ENCODE assay signal across 25 mouse cellular contexts in the genomic region with DNA sequence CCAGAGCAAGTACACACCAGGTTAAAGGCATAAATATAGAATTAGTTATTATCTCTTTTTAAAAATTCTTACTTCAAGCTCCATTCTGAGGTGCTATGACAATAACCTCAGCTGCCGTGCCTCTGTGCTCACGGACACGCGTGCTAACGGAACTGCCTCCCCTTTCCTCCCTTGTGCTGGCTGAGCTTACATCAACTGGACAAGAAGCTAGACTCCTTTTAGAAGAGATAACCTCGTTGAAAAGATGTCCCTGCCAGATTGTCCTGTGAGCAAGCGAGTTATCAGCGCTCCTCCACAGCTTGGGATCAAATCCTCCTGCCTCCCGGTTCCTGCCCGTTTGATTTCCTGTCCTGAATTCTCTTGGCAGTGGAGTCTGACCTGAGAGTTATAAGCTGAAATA. TPM values are rescaled to one million over a fixed set of nuclear protein-coding genes. Genes with fewer than 3 reads are reported as not detected.
DNase-seq lines count a peak whose midpoint lies in the region; ATAC-seq lines count a peak whose summit lies in the region.
"Had no signal": no experiment of that assay in that cellular context is flagged by ENCODE, and none has a peak within 500 bp of the region (broad histone marks: within the 10 kb centered on the region; RNA-seq: fewer than 3 reads in every experiment).

No protein-coding gene starts in this region.

- peak; percentile 71 for DNase-seq in heart, embryonic 10.5 days (ENCODE audit: low spot score)
- no peak for DNase-seq in heart, postnatal 14 days
- DNase-seq in midbrain, embryonic 11.5 days (ENCODE audit: low spot score, missing footprints) = peak; percentile 12
- no peak for DNase-seq in midbrain, embryonic 10.5 days (ENCODE audit: low spot score)
- DNase-seq in liver, embryonic 13.5 days = no peak
- no peak for DNase-seq in kidney, postnatal 14 days
- DNase-seq: adrenal gland, postnatal 14 days; cerebellum, adult 18-20 months; cerebellum, postnatal 25 days; forebrain, postnatal 0 days; heart, postnatal 10 days; kidney, adult 8-10 months; layer of hippocampus, postnatal 36 days; left cerebral cortex, postnatal 4 days; lung, adult 2 months; lung, postnatal 10 days; thymus, adult 2 months; thymus, postnatal 36 days had no signal

- H3K4me1 ChIP-seq in heart, embryonic 10.5 days = peaks cover 42% of the 10 kb centered on the region
- no peaks in the 10 kb centered on the region for H3K4me1 ChIP-seq in midbrain, embryonic 11.5 days (ENCODE audit: control insufficient read depth, insufficient read depth, low read length)
- peaks cover 9% of the 10 kb centered on the region for H3K4me1 ChIP-seq in midbrain, embryonic 10.5 days
- peaks cover 45% of the 10 kb centered on the region for H3K4me1 ChIP-seq in liver, embryonic 13.5 days (replicated peaks)
- H3K4me1 ChIP-seq in forebrain, embryonic 12.5 days = no peaks in the 10 kb centered on the region
- H3K4me1 ChIP-seq: neural tube, embryonic 12.5 days had no signal

- H3K9me3 ChIP-seq in heart, embryonic 10.5 days = peaks cover 5% of the 10 kb centered on the region; the same call in 1 of the 2 replicates
- H3K9me3 ChIP-seq in midbrain, embryonic 11.5 days (ENCODE audit: control insufficient read depth, low read length) = peaks cover 6% of the 10 kb centered on the region
- H3K9me3 ChIP-seq in midbrain, embryonic 10.5 days (replicated peaks) = peaks cover 14% of the 10 kb centered on the region
- H3K9me3 ChIP-seq in liver, embryonic 13.5 days (replicated peaks) = peaks cover 15% of the 10 kb centered on the region
- H3K9me3 ChIP-seq in forebrain, embryonic 12.5 days = peaks cover 11% of the 10 kb centered on the region

- no peak overlapping the region for H3K4me2 ChIP-seq in midbrain, embryonic 11.5 days
- 0 out of 2 replicates have a peak overlapping the region, but pooled peaks have one; percentile 8 for H3K4me2 ChIP-seq in liver, embryonic 13.5 days
- no peak overlapping the region for H3K4me2 ChIP-seq in forebrain, embryonic 12.5 days
- H3K4me2 ChIP-seq: heart, embryonic 11.5 days; midbrain, embryonic 12.5 days; neural tube, embryonic 12.5 days had no signal

- peaks cover 13% of the 10 kb centered on the region; the same call in 1 of the 2 replicates for H3K36me3 ChIP-seq in heart, embryonic 10.5 days
- H3K36me3 ChIP-seq in midbrain, embryonic 11.5 days (ENCODE audit: control insufficient read depth, insufficient read depth, low read length) = no peaks in the 10 kb centered on the region
- H3K36me3 ChIP-seq in midbrain, embryonic 10.5 days = peaks cover 13% of the 10 kb centered on the region
- peaks cover 15% of the 10 kb centered on the region for H3K36me3 ChIP-seq in liver, embryonic 13.5 days
- no peaks in the 10 kb centered on the region for H3K36me3 ChIP-seq in forebrain, embryonic 12.5 days (replicated peaks)
- H3K36me3 ChIP-seq: midbrain, embryonic 12.5 days; neural tube, embryonic 12.5 days had no signal

- no peak overlapping the region for H3K4me3 ChIP-seq in heart, embryonic 10.5 days
- no peak overlapping the region for H3K4me3 ChIP-seq in midbrain, embryonic 11.5 days (ENCODE audit: low read depth, low read length)
- no peak overlapping the region for H3K4me3 ChIP-seq in midbrain, embryonic 10.5 days
- no peak overlapping the region for H3K4me3 ChIP-seq in liver, embryonic 13.5 days (replicated peaks)
- H3K4me3 ChIP-seq in forebrain, embryonic 12.5 days (replicated peaks) = no peak overlapping the region
- H3K4me3 ChIP-seq: midbrain, embryonic 12.5 days; myocyte; neural tube, embryonic 12.5 days had no signal

- H3K27me3 ChIP-seq in heart, embryonic 10.5 days (ENCODE audit: insufficient read depth, poor library complexity, severe bottlenecking) = no peaks in the 10 kb centered on the region
- no peaks in the 10 kb centered on the region for H3K27me3 ChIP-seq in midbrain, embryonic 11.5 days (ENCODE audit: control insufficient read depth, insufficient read depth, low read length)
- H3K27me3 ChIP-seq in midbrain, embryonic 10.5 days (ENCODE audit: low read depth, poor library complexity, severe bottlenecking) = no peaks in the 10 kb centered on the region
- no peaks in the 10 kb centered on the region for H3K27me3 ChIP-seq in liver, embryonic 13.5 days
- H3K27me3 ChIP-seq in forebrain, embryonic 12.5 days = no peaks in the 10 kb centered on the region
- H3K27me3 ChIP-seq: midbrain, embryonic 12.5 days; neural tube, embryonic 12.5 days had no signal

- ATAC-seq in midbrain, embryonic 11.5 days (ENCODE audit: low FRiP score) = no peak
- no peak; the same call in 1 of the 2 replicates for ATAC-seq in liver, embryonic 13.5 days (ENCODE audit: low read depth)
- ATAC-seq in forebrain, embryonic 12.5 days (ENCODE audit: low FRiP score) = no peak
- ATAC-seq: forebrain, postnatal 0 days; intestine, embryonic 16.5 days had no signal

- no peak overlapping the region for H3K27ac ChIP-seq in heart, embryonic 10.5 days
- no peak overlapping the region for H3K27ac ChIP-seq in midbrain, embryonic 11.5 days (ENCODE audit: low read depth, low read length)
- no peak overlapping the region for H3K27ac ChIP-seq in midbrain, embryonic 10.5 days (replicated peaks)
- 0 out of 2 replicates have a peak overlapping the region, but pooled peaks have one; percentile 17 for H3K27ac ChIP-seq in liver, embryonic 13.5 days
- no peak overlapping the region for H3K27ac ChIP-seq in forebrain, embryonic 12.5 days
- H3K27ac ChIP-seq: kidney, postnatal 0 days; midbrain, embryonic 12.5 days; neural tube, embryonic 12.5 days had no signal

- intact Hi-C loops in heart, postnatal 14 days (cut with DNase I) = no loop called here

- no peak overlapping the region for H3K9ac ChIP-seq in midbrain, embryonic 11.5 days (ENCODE audit: low read length)
- no peak overlapping the region; the same call in 1 of the 2 replicates for H3K9ac ChIP-seq in liver, embryonic 13.5 days
- H3K9ac ChIP-seq in forebrain, embryonic 12.5 days = no peak overlapping the region
- H3K9ac ChIP-seq: forebrain, postnatal 0 days; midbrain, embryonic 12.5 days; neural tube, embryonic 12.5 days had no signal

- WGBS in heart, embryonic 10.5 days = 56% methylated on average over 10 of the region's 10 CpGs
- WGBS in midbrain, embryonic 11.5 days = 86% methylated on average over 10 of the region's 10 CpGs
- WGBS in midbrain, embryonic 10.5 days = 91% methylated on average over 10 of the region's 10 CpGs
- WGBS in liver, embryonic 13.5 days (ENCODE audit: insufficient replicate concordance) = 52% methylated on average over 10 of the region's 10 CpGs
- WGBS in forebrain, embryonic 12.5 days = 90% methylated on average over 10 of the region's 10 CpGs

RNA-seq across cellular contexts. Expression of a gene that starts 9.5 kb away (rescaled TPM):
- 6.3 and 7.7 TPM in 2 replicates for polyA plus RNA-seq in heart, embryonic 10.5 days (2016; fragmentation: Nextera tagmentation; extraction: Ambion mirVana)
- total RNA-seq in heart, postnatal 14 days (2021) = 10 to 100 TPM; 23.4 to 24.9 TPM
- 2.3 and 2.9 TPM in 2 replicates for polyA plus RNA-seq in midbrain, embryonic 11.5 days (2014; fragmentation: Nextera tagmentation; extraction: Ambion mirVana)
- polyA plus RNA-seq in midbrain, embryonic 10.5 days (2016; fragmentation: Nextera tagmentation; extraction: Ambion mirVana) = 2.4 TPM in 2 replicates
- 8.5 and 10.2 TPM in 2 replicates for polyA plus RNA-seq in liver, embryonic 13.5 days (2015; fragmentation: Nextera tagmentation; extraction: Ambion mirVana)
- 1.5 and 1.7 TPM in 2 replicates for polyA plus RNA-seq in forebrain, embryonic 12.5 days (2016; fragmentation: Nextera tagmentation; extraction: Ambion mirVana)

Comparison
In these comparisons a context has a peak if more than half of its experiments do, and no peak if none do; other contexts are left out.
1. DNase-seq: peak in heart, embryonic 10.5 days (single experiment) and midbrain, embryonic 11.5 days (single experiment); none in heart, postnatal 14 days (0 of 2), midbrain, embryonic 10.5 days (single experiment), liver, embryonic 13.5 days (single experiment) and kidney, postnatal 14 days (single experiment).